Mouse (Mus musculus): ENCODE measurements around the gene Camk1d. TPM values are rescaled to one million over a fixed set of nuclear protein-coding genes. Genes with fewer than 3 reads are reported as not detected.

Gene Camk1d
- polyA plus RNA-seq, 1 experiment from 2014 or later, result 1.4 TPM

GRCm38 (mm10) chr2:5458075-5458494, 256.2 kb downstream of the Camk1d start:
- no peak for DNase-seq (ENCODE audit: low spot score)
- no peaks in the 10 kb centered on the region for H3K4me1 ChIP-seq
- no peaks in the 10 kb centered on the region for H3K27me3 ChIP-seq (ENCODE audit: low read depth, poor library complexity, severe bottlenecking)
- H3K9me3 ChIP-seq (replicated peaks), result no peaks in the 10 kb centered on the region
- no peaks in the 10 kb centered on the region for H3K36me3 ChIP-seq
- 92% methylated on average over 5 of the region's 5 CpGs for WGBS
- no peak overlapping the region for H3K4me3 ChIP-seq
- H3K27ac ChIP-seq (replicated peaks), result no peak overlapping the region

GRCm38 (mm10) chr2:5456108-5456507, 258.2 kb downstream of the Camk1d start:
- no peak overlapping the region for H3K4me3 ChIP-seq
- H3K27ac ChIP-seq (replicated peaks), result no peak overlapping the region
- no peaks in the 10 kb centered on the region for H3K36me3 ChIP-seq
- no peaks in the 10 kb centered on the region for H3K27me3 ChIP-seq (ENCODE audit: low read depth, poor library complexity, severe bottlenecking)
- no peaks in the 10 kb centered on the region for H3K4me1 ChIP-seq
- no peak for DNase-seq (ENCODE audit: low spot score)
- WGBS, result 86% methylated on average over 2 of the region's 2 CpGs
- H3K9me3 ChIP-seq (replicated peaks), result no peaks in the 10 kb centered on the region

DNA sequence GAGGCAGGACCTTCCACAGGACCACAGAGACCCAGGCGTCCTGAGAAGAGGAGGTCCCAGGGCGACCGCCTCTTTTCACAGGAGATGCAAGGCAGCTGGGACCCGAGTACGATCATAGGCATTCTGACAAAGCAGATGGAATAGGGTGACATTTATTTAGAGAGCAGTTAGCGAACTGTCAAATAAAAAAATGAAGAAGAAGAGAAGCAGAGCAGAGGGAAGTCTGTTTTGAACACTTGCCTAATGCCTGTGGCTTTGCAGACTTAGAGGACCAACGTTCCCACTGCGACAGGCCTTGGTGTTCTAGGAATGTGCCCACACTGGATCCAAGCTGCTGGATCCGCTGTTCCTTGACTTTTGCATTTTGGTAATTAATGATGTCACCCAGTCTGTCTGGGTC, 259.5 kb downstream of the Camk1d start:
- Histone ChIP-seq H3K4me1 (no peaks in the 10 kb centered on the region), H3K4me3 (no peak overlapping the region), H3K9me3 (replicated peaks) (no peaks in the 10 kb centered on the region), H3K27me3 (ENCODE audit: low read depth, poor library complexity, severe bottlenecking) (no peaks in the 10 kb centered on the region), H3K36me3 (no peaks in the 10 kb centered on the region), H3K27ac (replicated peaks) (no peak overlapping the region)
- 83% methylated on average over 9 of the region's 9 CpGs for WGBS
- DNase-seq (ENCODE audit: low spot score), result no peak

- WGBS, result 96% methylated on average over 2 of the region's 2 CpGs
- no peaks in the 10 kb centered on the region for H3K9me3 ChIP-seq (replicated peaks)
- H3K4me3 ChIP-seq, result no peak overlapping the region
- H3K4me1 ChIP-seq, result no peaks in the 10 kb centered on the region
- no peaks in the 10 kb centered on the region for H3K27me3 ChIP-seq (ENCODE audit: low read depth, poor library complexity, severe bottlenecking)
- no peaks in the 10 kb centered on the region for H3K36me3 ChIP-seq
- no peak for DNase-seq (ENCODE audit: low spot score)
- H3K27ac ChIP-seq (replicated peaks), result no peak overlapping the region
These were observed 262.7 kb downstream of the Camk1d start for GRCm38 (mm10) chr2:5451654-5452053.

GRCm38 (mm10) chr2:5445357-5445756, 269.0 kb downstream of the Camk1d start:
- DNase-seq (ENCODE audit: low spot score), result no peak

DNA sequence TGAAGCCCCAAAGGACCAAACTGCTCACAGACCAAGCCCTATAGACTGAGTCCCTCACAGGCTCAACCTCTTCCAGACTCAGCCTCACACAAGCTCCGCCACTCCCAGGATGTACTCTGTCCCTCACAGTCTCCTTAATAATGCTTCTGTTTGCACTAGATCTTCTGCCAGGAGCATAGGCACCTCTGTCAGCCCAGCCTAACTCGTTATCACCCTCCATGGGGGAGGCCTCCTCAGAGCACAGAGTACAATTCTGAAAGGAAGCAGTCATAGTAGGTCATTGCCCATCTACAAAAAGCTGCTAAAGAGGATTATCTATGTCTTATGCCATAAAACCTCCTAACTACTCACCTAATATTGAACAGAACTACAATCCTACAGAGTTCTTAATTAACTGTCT, 276.6 kb downstream of the Camk1d start:
- no peaks in the 10 kb centered on the region for H3K4me1 ChIP-seq
- H3K27ac ChIP-seq (replicated peaks), result no peak overlapping the region
- H3K9me3 ChIP-seq (replicated peaks), result no peaks in the 10 kb centered on the region
- no peaks in the 10 kb centered on the region for H3K36me3 ChIP-seq
- no peaks in the 10 kb centered on the region for H3K27me3 ChIP-seq (ENCODE audit: low read depth, poor library complexity, severe bottlenecking)
- 54% methylated on average over 2 of the region's 2 CpGs for WGBS
- no peak overlapping the region for H3K4me3 ChIP-seq
- DNase-seq (ENCODE audit: low spot score), result no peak

More at GRCm38 (mm10) chr2:5445357-5445756, 269.0 kb downstream of the Camk1d start:
- WGBS, result 86% methylated on average over 5 of the region's 5 CpGs
- Histone ChIP-seq H3K36me3 (no peaks in the 10 kb centered on the region), H3K9me3 (replicated peaks) (no peaks in the 10 kb centered on the region), H3K4me3 (no peak overlapping the region), H3K27me3 (ENCODE audit: low read depth, poor library complexity, severe bottlenecking) (no peaks in the 10 kb centered on the region), H3K4me1 (no peaks in the 10 kb centered on the region), H3K27ac (replicated peaks) (no peak overlapping the region)

- DNase-seq (ENCODE audit: low spot score), result no peak
- Histone ChIP-seq H3K27me3 (ENCODE audit: low read depth, poor library complexity, severe bottlenecking) (no peaks in the 10 kb centered on the region), H3K4me3 (no peak overlapping the region), H3K4me1 (no peaks in the 10 kb centered on the region), H3K9me3 (replicated peaks) (no peaks in the 10 kb centered on the region), H3K27ac (replicated peaks) (no peak overlapping the region), H3K36me3 (no peaks in the 10 kb centered on the region)
- 86% methylated on average over 16 of the region's 16 CpGs for WGBS
These were observed 278.6 kb downstream of the Camk1d start for GRCm38 (mm10) chr2:5435587-5436253.

- Histone ChIP-seq H3K27ac (replicated peaks) (no peak overlapping the region), H3K4me3 (no peak overlapping the region), H3K4me1 (peaks cover 12% of the 10 kb centered on the region), H3K27me3 (ENCODE audit: low read depth, poor library complexity, severe bottlenecking) (no peaks in the 10 kb centered on the region), H3K9me3 (replicated peaks) (no peaks in the 10 kb centered on the region), H3K36me3 (no peaks in the 10 kb centered on the region)
- peak; percentile 35 for DNase-seq (ENCODE audit: low spot score)
- WGBS, result 60% methylated on average over 2 of the region's 2 CpGs
These were observed 283.0 kb downstream of the Camk1d start for GRCm38 (mm10) chr2:5431309-5431708.

- H3K27me3 ChIP-seq (ENCODE audit: low read depth, poor library complexity, severe bottlenecking), result no peaks in the 10 kb centered on the region
- H3K4me3 ChIP-seq, result no peak overlapping the region
- peaks cover 17% of the 10 kb centered on the region for H3K4me1 ChIP-seq
- H3K36me3 ChIP-seq, result no peaks in the 10 kb centered on the region
- no peak overlapping the region for H3K27ac ChIP-seq (replicated peaks)
- DNase-seq (ENCODE audit: low spot score), result no peak
- 0 out of 2 replicates have a peak, but pooled peaks cover 3% of the 10 kb centered on the region for H3K9me3 ChIP-seq (replicated peaks)
- 80% methylated on average over 8 of the region's 8 CpGs for WGBS
These were observed 284.4 kb downstream of the Camk1d start for GRCm38 (mm10) chr2:5429921-5430320.

DNA sequence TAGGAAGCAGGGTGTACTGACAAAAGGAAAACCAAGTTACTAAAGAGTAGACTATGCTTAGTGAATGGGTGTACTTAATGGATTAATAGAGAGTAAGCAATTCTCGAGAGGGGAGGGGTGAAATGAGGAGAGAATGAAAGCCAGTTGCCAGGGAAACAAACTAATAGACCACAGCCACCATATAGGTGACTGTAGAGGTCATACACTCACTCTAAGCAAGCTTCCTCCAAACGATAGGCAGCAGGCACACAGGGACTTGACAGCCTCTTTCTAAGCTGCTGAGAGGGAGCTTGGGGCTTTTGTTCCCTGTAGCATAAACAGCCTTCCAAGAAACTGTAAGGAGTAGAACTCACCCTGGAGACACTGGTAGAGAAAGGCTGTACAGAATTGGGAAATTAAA, 288.2 kb downstream of the Camk1d start:
- no peak overlapping the region for H3K27ac ChIP-seq (replicated peaks)
- 0 out of 2 replicates have a peak, but pooled peaks cover 3% of the 10 kb centered on the region for H3K9me3 ChIP-seq (replicated peaks)
- WGBS, result 29% methylated on average over 2 of the region's 2 CpGs
- no peak overlapping the region for H3K4me3 ChIP-seq
- H3K36me3 ChIP-seq, result no peaks in the 10 kb centered on the region
- no peaks in the 10 kb centered on the region for H3K27me3 ChIP-seq (ENCODE audit: low read depth, poor library complexity, severe bottlenecking)
- no peak for DNase-seq (ENCODE audit: low spot score)
- H3K4me1 ChIP-seq, result peaks cover 20% of the 10 kb centered on the region

- Histone ChIP-seq H3K27me3 (ENCODE audit: low read depth, poor library complexity, severe bottlenecking) (no peaks in the 10 kb centered on the region), H3K27ac (replicated peaks) (no peak overlapping the region), H3K4me3 (no peak overlapping the region), H3K4me1 (peaks cover 20% of the 10 kb centered on the region), H3K36me3 (no peaks in the 10 kb centered on the region), H3K9me3 (replicated peaks) (0 out of 2 replicates have a peak, but pooled peaks cover 3% of the 10 kb centered on the region)
- WGBS, result 82% methylated on average over 3 of the region's 3 CpGs
- no peak for DNase-seq (ENCODE audit: low spot score)
These were observed 288.7 kb downstream of the Camk1d start for GRCm38 (mm10) chr2:5425612-5426011.

DNA sequence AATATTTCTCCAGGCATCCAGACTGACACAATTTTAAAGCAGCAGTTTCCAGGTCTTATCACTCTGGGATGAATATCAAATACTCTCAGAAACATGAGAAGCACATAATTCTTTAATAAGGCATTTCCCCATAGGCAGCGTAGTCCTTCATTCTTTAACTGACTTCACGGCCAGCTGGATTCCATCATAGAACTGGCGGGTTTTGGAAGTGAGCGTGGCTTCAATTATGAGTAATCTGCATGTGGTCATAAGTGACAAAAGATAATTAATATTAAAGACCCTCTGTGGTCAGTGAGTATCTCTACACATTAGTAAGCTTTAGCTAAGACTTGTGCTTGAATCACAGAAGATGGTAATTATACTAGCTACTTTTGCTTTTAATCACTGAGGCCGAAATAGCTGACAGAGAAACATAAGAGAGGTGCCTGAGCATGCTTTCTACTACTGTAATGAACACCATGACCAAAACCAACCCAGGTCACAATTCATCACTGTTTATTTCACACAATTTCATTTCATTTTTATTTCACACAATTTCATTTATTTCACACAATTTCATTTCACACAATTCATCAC, 293.6 kb downstream of the Camk1d start:
- no peak overlapping the region for H3K4me3 ChIP-seq
- 91% methylated on average over 5 of the region's 5 CpGs for whole genome bisulfite sequencing
- DNase-seq (ENCODE audit: low spot score), result no peak

GRCm38 (mm10) chr2:5418802-5419201, 295.5 kb downstream of the Camk1d start:
- DNase-seq (ENCODE audit: low spot score), result no peak
- no peaks in the 10 kb centered on the region for H3K36me3 ChIP-seq
- no peaks in the 10 kb centered on the region for H3K9me3 ChIP-seq (replicated peaks)
- no peak overlapping the region for H3K27ac ChIP-seq (replicated peaks)
- no peaks in the 10 kb centered on the region for H3K27me3 ChIP-seq (ENCODE audit: low read depth, poor library complexity, severe bottlenecking)
- peaks cover 3% of the 10 kb centered on the region; the same call in 1 of the 2 replicates for H3K4me1 ChIP-seq
- H3K4me3 ChIP-seq, result no peak overlapping the region
- 91% methylated on average over 4 of the region's 4 CpGs for WGBS

More for the DNA sequence above, 293.6 kb downstream of the Camk1d start:
- H3K4me1 ChIP-seq, result peaks cover 3% of the 10 kb centered on the region; the same call in 1 of the 2 replicates
- no peaks in the 10 kb centered on the region for H3K27me3 ChIP-seq (ENCODE audit: low read depth, poor library complexity, severe bottlenecking)
- H3K36me3 ChIP-seq, result no peaks in the 10 kb centered on the region
- H3K27ac ChIP-seq (replicated peaks), result no peak overlapping the region
- H3K9me3 ChIP-seq (replicated peaks), result 0 out of 2 replicates have a peak, but pooled peaks cover 3% of the 10 kb centered on the region

All from midbrain, embryonic 10.5 days (tissue).